Mouse (Mus musculus) cerebellum, postnatal 4 days (tissue): Measurements from ENCODE around the gene Olfr724.
"Not testable (repeated sequence)": the region's sequence is repeated elsewhere in the genome, so short reads cannot be mapped to it uniquely, and the experiment has no call there.

Source experiments
- DNase-seq, 2 experiments: peaks; one replicate each; pipeline ENCODE4 v3.0.0; 2022; ENCODE audit warnings: low spot score in 2 of 2, mixed read lengths in 1 of 2

The Olfr724 gene

GRCm38 (mm10) chr14:49963174-49963573 lies at the start of gene Olfr724:
TSS of gene Olfr724 (minus strand) at chr14:49963274.
- not testable (repeated sequence) for DNase-seq

DNA sequence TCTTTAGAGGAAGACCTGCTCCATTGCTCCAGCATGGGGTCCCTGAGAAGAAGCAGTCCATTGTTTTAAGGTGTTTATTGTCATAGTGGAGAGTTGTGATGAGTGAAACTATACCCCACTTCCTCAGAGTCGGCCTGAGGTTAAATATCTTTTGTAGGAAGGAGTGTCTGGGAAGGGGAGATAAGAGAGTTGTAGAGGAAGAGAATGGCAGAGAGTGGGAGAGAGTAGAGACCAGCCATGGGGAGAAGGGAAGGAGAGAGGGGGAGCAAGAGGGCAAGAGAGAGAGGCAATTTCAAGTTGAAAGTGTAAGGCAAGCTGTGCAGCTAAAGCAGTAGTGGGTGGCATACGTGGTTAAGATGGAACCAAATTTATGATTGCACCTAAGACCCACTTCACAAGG lies 7.2 kb downstream of the Olfr724 start:
- no peak for DNase-seq

- not testable (repeated sequence) for DNase-seq
These were observed 31.4 kb downstream of the Olfr724 start, which contains the start of gene Olfr723 for GRCm38 (mm10) chr14:49931687-49932086. TSS of gene Olfr723 (minus strand) at chr14:49931787.
